20 mouse cellular contexts compared by ENCODE assay signal in the genomic region with DNA sequence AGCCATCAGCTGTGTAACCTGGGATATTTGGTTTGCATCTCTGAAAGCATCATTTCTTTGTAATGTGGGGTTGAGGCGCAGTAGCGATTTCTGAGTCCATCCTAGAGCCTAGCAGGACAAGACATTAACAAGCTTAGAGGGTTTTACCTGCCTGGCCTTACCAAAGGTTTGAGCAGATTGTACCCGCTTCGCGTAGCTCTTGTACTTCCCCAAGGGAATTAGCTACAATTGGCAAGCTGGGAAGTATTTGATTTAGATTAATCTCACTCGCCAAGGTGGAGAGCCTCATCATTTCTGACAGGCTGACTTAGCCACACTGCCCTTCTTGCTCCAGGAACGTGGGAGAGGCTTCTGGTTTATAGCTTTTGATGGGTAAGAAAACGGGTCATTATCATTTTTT.
DNase-seq lines count a peak whose midpoint lies in the region; ATAC-seq and TF ChIP-seq lines count a peak whose summit lies in the region.
"Had no signal": no experiment of that assay in that cellular context is flagged by ENCODE, and none has a peak within 500 bp of the region (broad histone marks: within the 10 kb centered on the region; RNA-seq: fewer than 3 reads in every experiment).

No protein-coding gene starts in this region.

- H3K27ac ChIP-seq in hindbrain, postnatal 0 days, result no peak overlapping the region
- no peak overlapping the region for H3K27ac ChIP-seq in hindbrain, embryonic 12.5 days
- H3K27ac ChIP-seq in embryonic facial prominence, embryonic 10.5 days (replicated peaks), result 0 out of 2 replicates have a peak overlapping the region, but pooled peaks have one; percentile 14
- H3K27ac ChIP-seq: embryonic facial prominence, embryonic 13.5 days; forebrain, embryonic 13.5 days; gastrocnemius, adult 2 months; heart, embryonic 10.5 days had no signal

- H3K36me3 ChIP-seq in hindbrain, postnatal 0 days (ENCODE audit: insufficient read depth, low read length), result no peaks in the 10 kb centered on the region
- H3K36me3 ChIP-seq in hindbrain, embryonic 12.5 days, result no peaks in the 10 kb centered on the region
- no peaks in the 10 kb centered on the region for H3K36me3 ChIP-seq in embryonic facial prominence, embryonic 10.5 days (replicated peaks)
- H3K36me3 ChIP-seq: embryonic facial prominence, embryonic 13.5 days; heart, embryonic 10.5 days had no signal

- no peak for TF ChIP-seq CTCF in hindbrain, postnatal 0 days (IDR thresholded peaks at IDR 0.05; ENCODE audit: low read depth)

- 53% methylated on average over 8 of the region's 8 CpGs for WGBS in hindbrain, postnatal 0 days
- 52% methylated on average over 8 of the region's 8 CpGs for WGBS in hindbrain, embryonic 12.5 days
- WGBS in embryonic facial prominence, embryonic 10.5 days, result 63% methylated on average over 8 of the region's 8 CpGs

- no peak overlapping the region for H3K4me2 ChIP-seq in hindbrain, postnatal 0 days (ENCODE audit: low read depth, low read length)
- no peak overlapping the region for H3K4me2 ChIP-seq in hindbrain, embryonic 12.5 days (replicated peaks)
- H3K4me2 ChIP-seq: embryonic facial prominence, embryonic 13.5 days; forebrain, embryonic 13.5 days had no signal

- no peak overlapping the region for H3K4me3 ChIP-seq in hindbrain, postnatal 0 days (ENCODE audit: low read length)
- H3K4me3 ChIP-seq in hindbrain, embryonic 12.5 days, result no peak overlapping the region
- H3K4me3 ChIP-seq in embryonic facial prominence, embryonic 10.5 days, result no peak overlapping the region
- H3K4me3 ChIP-seq: embryonic facial prominence, embryonic 13.5 days; forebrain, embryonic 13.5 days; gastrocnemius, adult 2 months; heart, embryonic 10.5 days had no signal

- H3K27me3 ChIP-seq in hindbrain, postnatal 0 days (ENCODE audit: insufficient read depth, low read length), result no peaks in the 10 kb centered on the region
- 0 out of 2 replicates have a peak, but pooled peaks cover 2% of the 10 kb centered on the region for H3K27me3 ChIP-seq in hindbrain, embryonic 12.5 days
- H3K27me3 ChIP-seq in embryonic facial prominence, embryonic 10.5 days (replicated peaks; ENCODE audit: low read depth, poor library complexity, severe bottlenecking), result peaks cover 27% of the 10 kb centered on the region
- H3K27me3 ChIP-seq: CH12.LX had no signal

- H3K4me1 ChIP-seq in hindbrain, postnatal 0 days (ENCODE audit: insufficient read depth, low read length), result no peaks in the 10 kb centered on the region
- 0 out of 2 replicates have a peak, but pooled peaks cover 7% of the 10 kb centered on the region for H3K4me1 ChIP-seq in hindbrain, embryonic 12.5 days
- peaks cover 11% of the 10 kb centered on the region for H3K4me1 ChIP-seq in embryonic facial prominence, embryonic 10.5 days
- H3K4me1 ChIP-seq: heart, embryonic 10.5 days had no signal

- no peak for ATAC-seq in hindbrain, postnatal 0 days
- ATAC-seq in hindbrain, embryonic 12.5 days (ENCODE audit: low FRiP score), result no peak
- ATAC-seq in granulocyte monocyte progenitor cell, adult 5-6 weeks (replicated peaks; ENCODE audit: poor library complexity, severe bottlenecking), result no peak
- no peak for ATAC-seq in erythroid progenitor cell, adult 5-6 weeks (replicated peaks; ENCODE audit: low FRiP score, poor library complexity, severe bottlenecking)
- ATAC-seq: forebrain, embryonic 13.5 days; forebrain, postnatal 0 days; hindbrain, embryonic 16.5 days had no signal

- peak; percentile 4 for DNase-seq in hindbrain, postnatal 0 days (ENCODE audit: low spot score)
- DNase-seq in R1 (ENCODE audit: low read depth, low spot score), result peak; percentile 2
- no peak for DNase-seq in embryonic facial prominence, embryonic 10.5 days (ENCODE audit: low spot score)
- DNase-seq: adrenal gland, postnatal 10 days; cerebellum, adult 11-12 months; cerebellum, adult 9-10 months; cerebellum, postnatal 25 days; forebrain, postnatal 0 days; gastrocnemius, adult 2 months; gastrocnemius, postnatal 25 days; heart, adult 18-20 months; heart, postnatal 14 days had no signal

- no peaks in the 10 kb centered on the region for H3K9me3 ChIP-seq in hindbrain, postnatal 0 days (ENCODE audit: low read length)
- no peaks in the 10 kb centered on the region for H3K9me3 ChIP-seq in hindbrain, embryonic 12.5 days (replicated peaks)
- H3K9me3 ChIP-seq in embryonic facial prominence, embryonic 10.5 days, result no peaks in the 10 kb centered on the region
- H3K9me3 ChIP-seq: embryonic facial prominence, embryonic 13.5 days; forebrain, embryonic 13.5 days; heart, embryonic 10.5 days had no signal

- H3K9ac ChIP-seq in hindbrain, postnatal 0 days (replicated peaks; ENCODE audit: low read length), result no peak overlapping the region
- H3K9ac ChIP-seq in hindbrain, embryonic 12.5 days, result no peak overlapping the region
- H3K9ac ChIP-seq: embryonic facial prominence, embryonic 13.5 days; forebrain, embryonic 13.5 days; forebrain, postnatal 0 days had no signal
